8 mouse cellular contexts compared by ENCODE assay signal in the genomic region with DNA sequence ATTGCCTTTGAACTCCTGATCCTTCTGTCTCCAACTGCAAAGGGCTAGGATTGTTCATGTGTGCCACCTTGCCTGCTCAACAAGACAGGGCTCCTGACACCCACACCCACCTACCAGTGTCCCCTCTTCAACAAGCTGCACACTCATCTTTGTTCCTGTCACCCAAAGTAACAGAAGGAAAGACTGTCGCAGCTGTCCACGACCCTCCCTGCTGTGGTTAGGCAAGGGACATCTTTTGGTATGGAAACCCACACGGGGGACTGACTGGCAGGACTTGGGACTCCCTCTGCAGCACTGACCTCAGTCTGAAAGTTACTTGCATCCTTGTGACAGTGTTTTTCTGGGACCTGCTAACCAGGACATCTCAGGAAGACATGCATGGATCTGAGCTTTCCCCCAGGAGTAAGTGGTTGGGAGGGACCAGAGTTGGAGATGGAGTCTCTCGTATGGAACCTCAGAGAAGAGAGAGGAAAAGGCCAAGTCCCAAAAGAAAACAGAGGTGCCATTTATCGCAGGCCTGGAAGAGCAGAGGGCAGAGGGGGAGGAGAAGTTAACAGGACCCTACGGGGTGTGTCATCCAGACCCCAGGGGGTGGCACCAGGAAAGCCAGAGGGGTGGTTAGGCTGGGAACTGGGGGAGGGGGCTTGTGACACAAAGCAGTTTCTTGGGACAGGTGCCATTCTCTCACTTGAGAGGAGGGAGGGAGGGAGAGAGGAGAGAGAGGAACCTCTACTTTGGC. TPM values are rescaled to one million over a fixed set of nuclear protein-coding genes. Genes with fewer than 3 reads are reported as not detected.
DNase-seq lines count a peak whose midpoint lies in the region; ATAC-seq lines count a peak whose summit lies in the region.

TSS of gene Ldha (plus strand) at position 689 of the 739 bp plus-strand sequence.

- 25% methylated on average over 6 of the region's 6 CpGs for WGBS in hindbrain, embryonic 16.5 days
- WGBS in macrophage (ENCODE audit: missing documents): 62% methylated on average over 5 of the region's 6 CpGs

- no peak within 1 kb of the TSS for H3K9ac ChIP-seq in hindbrain, embryonic 16.5 days (ENCODE audit: low read depth, low read length)

- no peak for DNase-seq in heart, adult 18-20 months
- no peak for DNase-seq in heart, adult 9 months (ENCODE audit: low spot score in 2 of 2)
- DNase-seq in adrenal gland, adult 2 months: no peak
- no peak for DNase-seq in gastrocnemius, adult 18-20 months (ENCODE audit: low spot score)
- no peak for DNase-seq in urinary bladder, postnatal 10 days (ENCODE audit: low spot score)
- DNase-seq in frontal cortex, postnatal 36 days (ENCODE audit: low spot score in 2 of 2): no peak

- H3K36me3 ChIP-seq in hindbrain, embryonic 16.5 days (ENCODE audit: control insufficient read depth, insufficient read depth, low read length): no peaks in the 10 kb centered on the region
- H3K36me3 ChIP-seq in macrophage (ENCODE audit: inconsistent target): no peaks in the 10 kb centered on the region

- no peak within 1 kb of the TSS for H3K27ac ChIP-seq in hindbrain, embryonic 16.5 days (ENCODE audit: low read depth, low read length)
- no peak within 1 kb of the TSS for H3K27ac ChIP-seq in macrophage

- no peaks in the 10 kb centered on the region for H3K9me3 ChIP-seq in hindbrain, embryonic 16.5 days (ENCODE audit: control insufficient read depth, low read length)

- no peak within 1 kb of the TSS for H3K4me3 ChIP-seq in hindbrain, embryonic 16.5 days (ENCODE audit: low read length)
- H3K4me3 ChIP-seq in macrophage (ENCODE audit: inconsistent target): no peak within 1 kb of the TSS

- H3K79me2 ChIP-seq in macrophage (ENCODE audit: inconsistent target): peaks cover 3% of the 10 kb centered on the region

- H3K4me1 ChIP-seq in hindbrain, embryonic 16.5 days (ENCODE audit: control insufficient read depth, insufficient read depth, low read depth, low read length): peaks cover 14% of the 10 kb centered on the region

- H3K27me3 ChIP-seq in hindbrain, embryonic 16.5 days (replicated peaks; ENCODE audit: control insufficient read depth, insufficient read depth, low read length): no peaks in the 10 kb centered on the region; the same call in 1 of the 2 replicates

- no peak within 1 kb of the TSS for H3K4me2 ChIP-seq in hindbrain, embryonic 16.5 days (ENCODE audit: low read length)

- no peak for ATAC-seq in hindbrain, embryonic 16.5 days

RNA-seq across cellular contexts. Expression of gene Ldha, which starts in this region (rescaled TPM):
- 100 to 1,000 TPM; 768 to 793 TPM for total RNA-seq in heart, adult 18-20 months (2021)
- 100 to 1,000 TPM; 381 to 429 TPM for total RNA-seq in adrenal gland, adult 2 months (2021)
- 178 and 230 TPM in 2 replicates for polyA plus RNA-seq in adrenal gland, adult 2 months (2012; rRNA removed)
- total RNA-seq in gastrocnemius, adult 18-20 months (2021): 1,000 to 10,000 TPM; 2,332 to 2,702 TPM
- 894 and 950 TPM in 2 replicates for polyA plus RNA-seq in hindbrain, embryonic 16.5 days (2015; fragmentation: Nextera tagmentation; extraction: Ambion mirVana)
- total RNA-seq in macrophage (2018; cell fraction: chromatin; rRNA removed): 100 to 1,000 TPM in 4 of 26 experiments, 10 to 100 TPM in 22; 28.3 to 140 (median 69.6) TPM
- total RNA-seq in macrophage (2018; cell fraction: cytosol; rRNA removed): 100 to 1,000 TPM; 342 to 466 (median 395) TPM
- 100 to 1,000 TPM in 25 of 26 experiments, 10 to 100 TPM in 1; 83.2 to 291 (median 163) TPM for total RNA-seq in macrophage (2018; cell fraction: nucleus; rRNA removed)
- polyA plus RNA-seq in macrophage (2018): 352 to 860 TPM (median 417 TPM) in 3 replicates
